Mouse (Mus musculus): ENCODE measurements around the gene Tspan14.

DNA sequence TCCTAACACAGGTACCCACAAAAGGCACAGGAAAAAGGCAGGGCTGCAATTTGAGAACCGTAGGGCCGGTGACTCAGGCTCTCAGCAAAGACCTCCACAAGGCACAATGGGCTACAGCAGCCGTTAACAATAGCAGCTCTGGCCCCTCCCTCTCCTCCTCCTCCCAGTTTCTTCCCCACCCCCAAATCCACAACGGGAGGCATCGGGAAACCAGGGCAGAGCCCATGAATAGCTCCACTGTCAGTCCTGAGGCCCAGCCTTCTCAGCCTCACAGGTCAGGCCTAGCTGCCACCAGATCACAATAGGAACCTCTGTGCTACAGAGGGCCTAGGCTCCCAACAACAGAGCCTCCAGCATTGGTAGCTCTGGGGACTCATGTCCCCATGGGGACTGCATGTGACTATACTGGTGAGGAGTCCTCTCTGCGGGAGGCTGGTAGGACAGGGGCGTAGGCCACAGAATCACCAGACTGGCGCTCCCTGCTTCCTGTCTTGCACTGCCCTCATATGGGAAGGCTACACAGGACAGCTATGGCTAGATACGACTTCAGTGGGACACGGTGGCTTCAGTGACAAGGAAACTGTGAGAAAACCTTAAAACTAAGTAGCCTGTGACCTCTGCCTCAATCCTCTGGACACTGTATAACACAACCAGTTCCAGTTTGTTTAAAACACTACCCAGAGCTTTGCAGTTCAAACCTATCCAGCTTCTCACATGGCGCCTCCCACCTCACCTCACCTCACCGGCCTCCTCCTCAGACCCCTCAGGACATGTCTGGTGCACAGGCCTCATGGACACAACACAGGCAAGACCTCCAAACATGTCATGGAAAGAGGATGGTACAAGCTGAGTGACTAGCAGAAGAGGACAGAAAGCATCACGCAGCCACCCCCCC, 10.1 kb downstream of the Tspan14 start:
- TF ChIP-seq CTCF (IDR thresholded peaks at IDR 0.05; ENCODE audit: control insufficient read depth, insufficient read depth, low read length) (peak; percentile 42; the same call in 1 of the 2 replicates), POLR2A (IDR thresholded peaks at IDR 0.05; ENCODE audit: borderline replicate concordance, control insufficient read depth, low read depth, low read length) (no peak)

All from bone marrow, adult 2 months (tissue).